Mouse (Mus musculus) limb, embryonic 10.5 days (tissue): Measurements from ENCODE around the gene Gapdh. TPM values are rescaled to one million over a fixed set of nuclear protein-coding genes. Genes with fewer than 3 reads are reported as not detected.
A peak's percentile ranks its signal among the peaks of the same experiment; 100 is the strongest.

ENCODE experiments used
- DNase-seq: peaks from one replicate; pipeline ENCODE4 v3.0.0-alpha.2; 2017; ENCODE audit warnings: low spot score
- H3K27ac ChIP-seq: fragments of 300-500 bp; sonication (generic); 2 replicates; pipeline ENCODE4 v1.5.1; 2016; ENCODE audit warnings: mild to moderate bottlenecking
- H3K27me3 ChIP-seq: fragments of 300-500 bp; sonication (generic); 2 replicates; pipeline ENCODE4 v1.6.1; 2016; ENCODE audit warnings: low read depth, mild to moderate bottlenecking; ENCODE audit not compliant: poor library complexity, severe bottlenecking
- H3K36me3 ChIP-seq: fragments of 300-500 bp; sonication (generic); 2 replicates; pipeline ENCODE4 v1.6.1; 2016; ENCODE audit warnings: mild to moderate bottlenecking, moderate library complexity
- H3K4me1 ChIP-seq: fragments of 300-500 bp; sonication (generic); 2 replicates; pipeline ENCODE4 v1.6.1; 2016
- H3K4me3 ChIP-seq: fragments of 300-500 bp; sonication (generic); 2 replicates; pipeline ENCODE4 v1.5.1; 2016; ENCODE audit warnings: mild to moderate bottlenecking, moderate library complexity
- H3K9me3 ChIP-seq: fragments of 300-500 bp; sonication (generic); replicated peaks from 2 replicates; pipeline ENCODE4 v1.6.1; 2016; ENCODE audit warnings: mild to moderate bottlenecking
- WGBS: fragments of 180-500 bp; shearing (Covaris S2); methylation state at CpG from one replicate; pipeline ENCODE4 v1.1.7; 2016; 5-methylcytosine and 5-hydroxymethylcytosine counted together
- polyA plus RNA-seq: library from polyadenylated mRNA; unstranded; fragments of >200 nt; fragmentation: Nextera tagmentation; extraction: Ambion mirVana; gene quantifications from 2 replicates; pipeline ENCODE4 v1.2.1, GENCODE M21; 2016

The Gapdh gene
- polyA plus RNA-seq, 1 experiment from 2014 or later, result 2,585 TPM

DNA sequence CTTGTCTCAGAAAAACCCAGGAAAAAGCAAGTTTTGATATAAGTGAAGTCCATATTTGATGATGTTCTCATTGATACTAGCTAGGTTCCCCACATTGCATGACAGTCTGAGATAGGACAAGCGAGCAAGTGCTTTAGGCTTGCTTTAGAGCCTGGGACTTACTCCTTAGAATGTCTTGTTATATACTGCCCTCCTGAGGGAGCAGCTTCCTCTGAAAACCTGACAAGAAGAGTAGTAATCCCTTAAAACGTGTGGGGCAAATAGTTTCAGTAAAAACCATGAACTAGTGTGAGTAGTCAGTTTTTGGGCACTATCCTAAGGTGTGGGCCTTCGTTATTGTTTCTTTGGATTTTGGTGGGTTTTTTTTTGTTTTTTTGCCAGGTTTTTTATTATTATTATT lies 23.1 kb downstream of the Gapdh start:
- DNase-seq, result no peak
- Histone ChIP-seq H3K36me3 (peaks cover 76% of the 10 kb centered on the region), H3K4me3 (no peak overlapping the region), H3K4me1 (peaks cover 42% of the 10 kb centered on the region), H3K9me3 (no peaks in the 10 kb centered on the region), H3K27me3 (no peaks in the 10 kb centered on the region), H3K27ac (no peak overlapping the region)
- 85% methylated on average over 3 of the region's 3 CpGs for WGBS

GRCm38 (mm10) chr6:125142436-125142835 lies 23.8 kb downstream of the Gapdh start:
- Histone ChIP-seq H3K36me3 (peaks cover 79% of the 10 kb centered on the region), H3K9me3 (no peaks in the 10 kb centered on the region), H3K27me3 (no peaks in the 10 kb centered on the region), H3K27ac (no peak overlapping the region), H3K4me3 (no peak overlapping the region), H3K4me1 (peaks cover 35% of the 10 kb centered on the region)
- no peak for DNase-seq
- 90% methylated on average over 8 of the region's 8 CpGs for WGBS

DNA sequence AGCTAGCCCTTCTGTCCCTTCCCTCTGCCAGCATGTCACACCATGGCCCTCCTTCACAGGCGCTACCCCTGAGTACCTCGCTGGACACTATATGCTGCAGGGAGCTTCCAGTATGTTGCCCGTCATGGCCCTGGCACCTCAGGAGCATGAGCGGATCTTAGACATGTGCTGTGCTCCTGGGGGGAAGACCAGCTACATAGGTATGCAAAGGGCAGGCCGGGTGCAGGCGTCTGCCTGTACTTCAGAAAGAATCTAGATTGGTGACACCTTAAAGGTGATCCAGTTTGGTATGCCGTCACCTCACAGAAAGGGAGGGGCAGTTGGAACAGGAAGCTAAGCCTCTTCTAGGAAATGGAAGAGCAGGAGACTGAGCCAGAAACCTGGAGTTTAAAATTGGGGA lies 26.5 kb downstream of the Gapdh start:
- Histone ChIP-seq H3K27me3 (no peaks in the 10 kb centered on the region), H3K36me3 (peaks cover 98% of the 10 kb centered on the region), H3K4me3 (no peak overlapping the region), H3K27ac (no peak overlapping the region), H3K4me1 (peaks cover 10% of the 10 kb centered on the region), H3K9me3 (no peaks in the 10 kb centered on the region)
- 88% methylated on average over 7 of the region's 7 CpGs for WGBS
- no peak for DNase-seq

- H3K36me3 ChIP-seq, result peaks cover 92% of the 10 kb centered on the region
- peak; percentile 55 for DNase-seq
Measured at GRCm38 (mm10) chr6:125137002-125137671, 29.1 kb downstream of the Gapdh start.

DNA sequence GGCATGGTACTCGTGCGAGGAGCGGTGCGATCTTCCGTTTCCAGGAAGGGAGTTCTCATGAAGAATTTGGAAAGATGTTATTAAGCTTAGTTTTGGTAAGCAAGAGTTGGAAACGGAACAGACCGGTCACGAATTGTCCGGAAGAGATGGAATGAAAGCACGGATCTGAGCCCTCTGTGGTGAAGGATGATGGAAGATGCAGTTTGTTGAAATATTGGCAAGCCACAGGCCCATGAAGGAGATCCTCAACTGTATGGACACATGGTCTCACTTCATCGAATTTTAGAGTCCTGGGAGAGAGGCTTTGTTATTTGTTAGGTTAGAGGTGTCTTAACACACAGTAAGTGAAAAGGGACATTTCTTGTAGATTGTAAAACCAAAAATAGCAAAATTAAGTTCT lies 33.8 kb downstream of the Gapdh start:
- H3K36me3 ChIP-seq, result peaks cover 78% of the 10 kb centered on the region
- H3K4me1 ChIP-seq, result peaks cover 16% of the 10 kb centered on the region
- H3K9me3 ChIP-seq, result no peaks in the 10 kb centered on the region
- H3K27me3 ChIP-seq, result no peaks in the 10 kb centered on the region
- peak overlapping the region; percentile 89 for H3K27ac ChIP-seq
- no peak for DNase-seq
- peak overlapping the region; percentile 81 for H3K4me3 ChIP-seq
- 9% methylated on average over 11 of the region's 11 CpGs for WGBS

More at GRCm38 (mm10) chr6:125137002-125137671, 29.1 kb downstream of the Gapdh start:
- Histone ChIP-seq H3K27me3 (no peaks in the 10 kb centered on the region), H3K4me3 (no peak overlapping the region), H3K9me3 (no peaks in the 10 kb centered on the region), H3K27ac (no peak overlapping the region), H3K4me1 (peaks cover 13% of the 10 kb centered on the region)
- WGBS, result 93% methylated on average over 19 of the region's 19 CpGs

DNA sequence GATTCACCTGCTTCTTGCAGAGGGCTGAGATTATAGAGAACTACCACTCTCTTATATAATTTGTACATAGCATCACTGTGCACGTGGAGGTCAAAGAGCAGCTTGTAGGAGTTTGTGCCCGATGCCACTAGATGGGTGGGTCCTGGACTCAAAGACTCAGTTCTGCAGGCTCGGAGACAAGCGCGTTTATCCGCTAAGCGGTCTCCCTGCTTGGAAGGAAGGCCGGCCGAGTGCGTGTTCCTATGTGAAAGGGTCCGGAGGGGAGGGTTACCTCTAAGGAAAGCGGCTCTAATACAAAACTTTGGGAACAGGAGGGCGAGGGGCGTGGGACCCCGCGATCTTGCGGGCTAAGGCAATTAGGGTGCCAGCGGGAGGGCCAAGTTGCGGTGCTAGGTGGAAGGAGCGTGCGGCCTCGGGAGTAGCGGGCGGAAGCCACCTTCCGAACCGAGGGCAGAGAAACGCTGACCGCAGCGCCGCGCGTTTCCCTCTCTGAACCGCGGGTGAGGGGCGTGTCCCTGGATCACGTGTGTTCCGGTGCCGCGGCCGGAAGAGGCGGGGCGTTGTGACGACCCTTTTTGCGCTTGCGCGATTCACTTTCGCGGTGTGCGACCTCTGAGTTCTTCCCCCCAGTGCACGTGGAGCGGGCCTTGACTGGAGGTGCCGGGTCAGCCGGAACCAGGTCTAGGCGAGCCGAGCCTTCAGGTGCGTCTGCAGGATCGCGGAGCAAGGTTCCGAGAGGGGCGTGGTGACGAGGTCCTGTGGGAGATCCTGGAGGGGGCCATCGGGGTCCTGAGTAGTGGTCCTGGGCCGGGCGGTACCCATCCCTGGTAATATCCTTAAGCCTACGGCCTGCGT lies 34.7 kb downstream of the Gapdh start, which contains the start of gene Nop2:
TSS of gene Nop2 (plus strand) at position 608 of the 855 bp plus-strand sequence.
- peak within 1 kb of the TSS; percentile 81 for H3K4me3 ChIP-seq
- no peaks in the 10 kb centered on the region for H3K27me3 ChIP-seq
- H3K36me3 ChIP-seq, result peaks cover 78% of the 10 kb centered on the region
- H3K27ac ChIP-seq, result peak within 1 kb of the TSS; percentile 89
- no peaks in the 10 kb centered on the region for H3K9me3 ChIP-seq
- H3K4me1 ChIP-seq, result peaks cover 16% of the 10 kb centered on the region
- peak; percentile 99 for DNase-seq
- under 1% methylated on average over 66 of the region's 66 CpGs for WGBS

GRCm38 (mm10) chr6:125129710-125130402 lies 36.4 kb downstream of the Gapdh start:
- 92% methylated on average over 20 of the region's 20 CpGs for WGBS
- H3K9me3 ChIP-seq, result no peaks in the 10 kb centered on the region
- DNase-seq, result no peak
- peaks cover 16% of the 10 kb centered on the region for H3K4me1 ChIP-seq
- no peaks in the 10 kb centered on the region for H3K27me3 ChIP-seq
- peaks cover 78% of the 10 kb centered on the region for H3K36me3 ChIP-seq
- H3K27ac ChIP-seq, result no peak overlapping the region
- H3K4me3 ChIP-seq, result no peak overlapping the region

DNA sequence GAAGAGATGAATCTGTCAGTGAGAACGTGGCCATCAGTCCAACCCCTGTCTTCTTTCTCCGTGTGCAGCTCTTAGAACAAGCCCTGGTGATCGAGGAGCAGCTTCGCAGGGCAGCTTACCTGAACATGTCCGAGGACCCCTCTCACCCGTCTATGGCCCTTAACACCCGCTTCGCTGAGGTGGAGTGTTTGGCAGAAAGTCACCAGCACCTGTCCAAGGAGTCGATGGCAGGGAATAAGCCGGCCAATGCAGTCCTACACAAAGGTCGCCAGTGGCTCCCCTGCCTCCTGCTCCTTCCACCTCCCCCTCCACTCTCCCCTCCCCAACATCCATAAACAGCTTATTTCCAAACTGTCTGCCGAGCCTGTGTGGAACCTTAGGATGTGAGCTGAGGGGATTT lies 37.5 kb downstream of the Gapdh start:
- no peak for DNase-seq
- WGBS, result 91% methylated on average over 12 of the region's 12 CpGs

GRCm38 (mm10) chr6:125119387-125119786 lies 46.9 kb downstream of the Gapdh start:
- no peaks in the 10 kb centered on the region for H3K4me1 ChIP-seq
- no peak overlapping the region for H3K27ac ChIP-seq
- H3K36me3 ChIP-seq, result peaks cover 100% of the 10 kb centered on the region
- H3K9me3 ChIP-seq, result no peaks in the 10 kb centered on the region
- 92% methylated on average over 8 of the region's 8 CpGs for WGBS
- no peak for DNase-seq
- H3K27me3 ChIP-seq, result no peaks in the 10 kb centered on the region
- no peak overlapping the region for H3K4me3 ChIP-seq

More for the DNA sequence above, 37.5 kb downstream of the Gapdh start:
- Histone ChIP-seq H3K9me3 (no peaks in the 10 kb centered on the region), H3K27me3 (no peaks in the 10 kb centered on the region), H3K4me3 (no peak overlapping the region), H3K36me3 (peaks cover 79% of the 10 kb centered on the region), H3K27ac (no peak overlapping the region), H3K4me1 (peaks cover 16% of the 10 kb centered on the region)

GRCm38 (mm10) chr6:125112553-125112952 lies 53.7 kb downstream of the Gapdh start:
- H3K36me3 ChIP-seq, result peaks cover 100% of the 10 kb centered on the region
- no peaks in the 10 kb centered on the region for H3K4me1 ChIP-seq
- no peaks in the 10 kb centered on the region for H3K9me3 ChIP-seq
- no peak for DNase-seq
- H3K27me3 ChIP-seq, result no peaks in the 10 kb centered on the region
- WGBS, result 94% methylated on average over 11 of the region's 11 CpGs
- H3K4me3 ChIP-seq, result no peak overlapping the region
- no peak overlapping the region for H3K27ac ChIP-seq
